Mouse (Mus musculus): ENCODE measurements around the gene Adam30.
A peak's percentile ranks its signal among the peaks of the same experiment; 100 is the strongest.
"Not testable (repeated sequence)": the region's sequence is repeated elsewhere in the genome, so short reads cannot be mapped to it uniquely, and the experiment has no call there.

The Adam30 gene

GRCm38 (mm10) chr3:98160330-98160729 is at the start of gene Adam30:
TSS of gene Adam30 (plus strand) at chr3:98160630.
- DNase-seq = no peak

GRCm38 (mm10) chr3:98118252-98118651 is 42.2 kb upstream of the Adam30 start:
- no peak for DNase-seq

DNA sequence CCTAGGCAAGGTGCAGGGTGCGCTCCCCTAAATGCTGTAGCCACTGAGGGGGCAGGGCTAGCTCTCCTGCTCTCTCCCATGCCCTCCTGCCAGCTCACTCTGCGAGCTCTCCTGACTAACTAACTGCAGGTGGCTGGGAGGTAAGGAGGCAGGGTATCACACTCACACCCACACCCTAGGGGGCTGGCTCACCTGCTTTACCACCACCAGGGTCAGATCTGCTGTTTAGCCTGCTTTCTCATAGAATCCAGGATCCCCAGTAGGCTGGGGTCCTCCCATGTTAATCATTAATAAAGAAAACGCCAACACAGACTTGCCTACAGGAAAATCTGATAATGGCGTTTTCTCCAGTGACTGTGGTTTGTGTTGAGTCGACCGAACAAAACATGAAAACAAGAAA is 41.1 kb upstream of the Adam30 start:
- no peak for DNase-seq

DNA sequence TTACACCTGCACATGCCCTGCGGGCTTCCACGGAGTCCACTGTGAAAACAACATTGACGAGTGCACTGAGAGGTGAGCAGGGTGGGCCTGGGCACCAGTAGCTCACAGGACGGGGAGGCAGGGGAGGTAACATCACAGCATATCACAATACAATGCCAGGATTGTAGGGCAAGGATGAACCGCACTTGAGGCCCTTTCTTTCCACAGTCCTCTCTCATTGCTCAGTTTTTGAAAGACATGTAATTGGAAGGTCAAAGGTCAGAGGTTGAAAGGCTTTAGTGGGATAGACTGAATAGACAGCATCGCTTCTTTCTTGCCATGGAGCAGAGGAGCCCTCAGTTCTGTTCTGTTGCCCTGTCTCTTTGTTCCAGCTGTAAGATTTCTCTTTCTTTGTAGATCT is 39.5 kb upstream of the Adam30 start:
- DNase-seq = no peak

DNA sequence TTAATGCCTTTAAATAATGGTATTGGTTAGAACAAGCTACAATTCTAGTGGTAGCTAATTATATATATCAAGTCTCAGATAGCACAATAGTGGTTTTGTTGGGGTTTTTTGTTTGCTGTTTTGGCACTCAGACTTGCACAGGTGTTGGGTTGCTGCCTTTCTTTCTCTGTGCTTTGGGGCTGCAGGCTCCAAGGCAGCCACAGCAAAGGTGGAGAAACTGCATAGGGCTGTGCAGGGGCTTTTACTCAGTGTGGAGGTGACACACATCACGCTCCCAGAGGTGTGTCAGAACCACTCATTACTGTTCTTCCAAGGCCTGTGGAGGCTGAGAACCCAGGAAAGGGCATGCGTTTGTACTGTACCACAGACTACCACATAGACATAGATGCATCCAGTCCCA is 32.7 kb upstream of the Adam30 start:
- no peak for DNase-seq

- DNase-seq = no peak
These were observed 31.7 kb upstream of the Adam30 start for GRCm38 (mm10) chr3:98128716-98129115.

DNA sequence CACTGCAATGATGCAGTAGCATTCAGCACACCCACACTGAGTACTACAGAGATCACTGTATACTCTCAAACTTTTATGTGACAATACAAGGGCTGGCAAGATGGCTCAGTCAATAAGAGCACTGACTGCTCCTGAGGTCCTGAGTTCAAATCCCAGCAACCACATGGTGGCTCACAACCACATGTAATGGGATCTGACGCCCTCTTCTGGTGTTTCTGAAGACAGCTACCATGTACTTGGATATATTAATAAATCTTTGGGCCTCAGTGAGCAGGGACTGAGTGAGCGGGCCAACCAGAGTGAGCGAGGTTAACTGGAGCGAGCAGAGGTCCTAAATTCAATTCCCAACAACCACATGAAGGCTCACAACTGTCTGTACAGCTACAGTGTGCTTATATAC is 28.3 kb upstream of the Adam30 start:
- DNase-seq = not testable (repeated sequence)

DNA sequence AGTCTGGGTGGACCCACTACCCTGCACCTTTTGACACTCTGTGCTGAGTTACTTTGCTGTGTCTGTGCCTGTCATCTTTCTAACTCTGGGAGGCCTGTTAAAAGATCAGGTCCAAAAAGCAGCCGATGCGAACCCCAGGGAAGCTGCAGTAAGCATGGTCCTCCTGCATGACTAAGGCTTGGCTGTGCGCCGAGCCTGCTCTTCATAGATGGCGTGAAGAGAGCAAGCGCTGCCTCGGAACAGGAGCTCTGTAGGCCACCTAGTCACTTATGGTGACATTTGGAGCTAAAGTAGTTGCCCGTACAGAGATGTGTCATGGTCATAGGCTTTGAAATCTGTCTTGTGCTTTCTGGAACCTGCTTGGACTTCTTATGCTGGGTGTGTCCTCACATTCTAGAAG is 27.8 kb upstream of the Adam30 start:
- DNase-seq = no peak

DNA sequence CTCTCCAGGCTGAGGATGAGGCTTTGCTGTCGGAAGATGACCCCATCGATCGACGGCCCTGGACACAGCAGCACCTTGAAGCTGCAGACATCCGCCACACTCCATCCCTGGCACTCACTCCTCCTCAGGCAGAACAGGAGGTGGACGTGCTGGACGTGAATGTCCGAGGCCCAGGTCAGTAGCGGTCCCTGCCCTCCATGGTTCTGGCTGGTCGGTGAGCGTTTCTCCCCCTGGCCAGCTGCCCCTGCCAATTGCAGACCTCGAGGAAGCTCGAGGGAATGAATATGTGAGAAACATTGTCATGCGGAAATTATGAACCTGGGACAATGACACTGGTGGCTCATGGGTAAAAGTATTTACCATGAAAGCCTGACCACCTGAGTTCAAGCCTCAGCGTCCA is 19.0 kb upstream of the Adam30 start:
- no peak for DNase-seq

- DNase-seq = no peak
These were observed 17.6 kb upstream of the Adam30 start for GRCm38 (mm10) chr3:98142862-98143261.

DNA sequence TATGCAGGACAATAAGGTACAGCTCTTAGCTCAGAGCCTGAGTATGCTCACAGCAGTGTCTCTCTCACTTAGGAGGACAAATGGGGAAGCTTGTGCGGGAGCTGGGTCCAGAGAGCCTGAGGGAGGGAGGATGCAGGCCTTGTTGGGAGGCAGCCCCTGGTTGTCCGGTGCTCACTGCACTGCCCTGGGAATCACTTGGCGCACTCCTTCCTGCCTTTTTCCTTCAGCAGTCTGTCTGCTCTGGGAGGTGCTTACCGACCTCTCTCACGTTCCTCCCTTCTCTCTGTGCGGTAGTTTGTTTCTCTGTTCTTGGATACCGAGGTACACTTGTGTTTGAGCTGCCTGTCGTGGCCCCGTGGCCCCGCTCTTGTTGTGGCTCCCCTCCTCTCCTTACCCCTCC is 15.2 kb upstream of the Adam30 start:
- DNase-seq = no peak

DNA sequence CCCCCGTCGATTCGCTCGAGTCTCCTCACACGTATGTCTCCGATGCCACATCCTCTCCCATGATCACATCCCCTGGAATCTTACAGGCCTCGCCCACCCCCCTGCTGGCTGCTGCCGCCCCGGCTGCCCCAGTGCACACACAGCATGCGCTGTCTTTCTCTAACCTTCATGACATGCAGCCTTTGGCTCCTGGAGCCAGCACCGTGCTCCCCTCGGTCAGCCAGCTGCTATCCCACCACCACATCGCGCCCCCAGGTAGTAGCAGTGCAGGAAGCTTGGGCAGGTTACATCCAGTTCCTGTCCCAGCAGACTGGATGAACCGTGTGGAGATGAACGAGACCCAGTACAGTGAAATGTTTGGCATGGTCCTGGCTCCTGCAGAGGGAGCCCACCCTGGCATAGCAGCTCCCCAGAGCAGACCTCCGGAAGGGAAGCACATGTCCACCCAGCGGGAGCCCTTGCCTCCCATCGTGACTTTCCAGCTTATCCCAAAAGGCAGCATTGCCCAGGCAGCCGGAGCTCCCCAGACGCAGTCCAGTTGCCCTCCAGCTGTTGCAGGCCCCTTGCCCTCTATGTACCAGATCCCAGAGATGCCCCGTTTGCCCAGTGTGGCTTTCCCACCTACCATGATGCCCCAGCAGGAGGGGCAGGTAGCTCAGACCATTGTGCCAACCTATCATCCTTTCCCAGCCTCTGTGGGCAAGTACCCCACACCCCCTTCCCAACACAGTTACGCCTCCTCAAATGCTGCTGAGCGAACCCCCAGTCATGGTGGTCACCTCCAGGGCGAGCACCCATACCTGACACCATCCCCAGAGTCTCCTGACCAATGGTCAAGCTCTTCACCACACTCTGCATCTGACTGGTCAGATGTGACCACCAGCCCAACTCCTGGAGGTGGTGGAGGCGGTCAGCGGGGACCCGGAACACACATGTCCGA is 13.7 kb upstream of the Adam30 start:
- DNase-seq = no peak

- no peak for DNase-seq
These were observed 12.7 kb upstream of the Adam30 start for GRCm38 (mm10) chr3:98147706-98148105.

GRCm38 (mm10) chr3:98149881-98150280 is 10.5 kb upstream of the Adam30 start:
- no peak for DNase-seq

GRCm38 (mm10) chr3:98151016-98151415 is 9.4 kb upstream of the Adam30 start:
- DNase-seq = no peak

- no peak for DNase-seq
These were observed 7.0 kb upstream of the Adam30 start for GRCm38 (mm10) chr3:98153460-98153859.

- no peak for DNase-seq
These were observed 4.3 kb upstream of the Adam30 start for GRCm38 (mm10) chr3:98156158-98156557.

- DNase-seq = no peak
These were observed 3.4 kb upstream of the Adam30 start for GRCm38 (mm10) chr3:98157073-98157472.

DNA sequence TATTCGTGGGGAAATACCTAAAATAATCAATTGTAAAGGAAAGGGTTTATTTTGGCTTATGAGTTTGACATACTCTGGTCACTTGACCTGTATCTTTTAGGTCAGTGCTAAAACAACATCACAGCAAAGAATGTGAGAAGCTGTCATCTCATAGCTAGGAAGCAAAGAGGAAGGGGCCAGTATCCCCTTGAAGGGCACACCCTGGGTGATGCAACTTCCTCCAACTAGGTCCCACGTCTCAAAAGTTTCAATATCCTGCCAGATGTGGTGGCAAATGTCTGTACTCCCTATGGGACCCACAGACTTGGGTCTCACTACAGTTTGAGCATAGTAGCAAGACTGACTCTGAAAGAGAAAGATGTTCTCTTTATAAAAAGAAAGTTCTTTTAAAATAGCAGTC is 2.8 kb upstream of the Adam30 start:
- no peak for DNase-seq

DNA sequence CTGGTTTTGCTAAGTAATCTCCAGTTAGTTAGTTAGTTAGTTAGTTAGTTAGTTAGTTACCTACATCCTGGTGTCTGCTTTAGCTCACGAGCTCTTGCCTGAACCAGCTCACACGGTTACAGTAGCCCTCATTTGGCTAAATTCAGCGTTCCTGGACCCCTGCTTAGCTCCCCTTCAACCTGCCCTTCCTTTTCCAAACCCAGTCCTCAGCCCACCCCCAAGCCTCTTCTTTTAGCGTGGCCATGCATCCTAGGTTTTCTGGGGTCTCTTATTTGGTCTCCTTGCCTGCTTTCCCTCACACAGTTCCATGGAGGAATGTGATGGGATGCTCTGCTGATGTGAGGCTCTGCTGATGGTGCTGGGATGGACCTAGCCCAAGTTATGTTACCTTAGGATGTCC is 1.8 kb upstream of the Adam30 start:
- no peak for DNase-seq

- DNase-seq = no peak
These were observed 1.1 kb upstream of the Adam30 start for GRCm38 (mm10) chr3:98159289-98159688.

DNA sequence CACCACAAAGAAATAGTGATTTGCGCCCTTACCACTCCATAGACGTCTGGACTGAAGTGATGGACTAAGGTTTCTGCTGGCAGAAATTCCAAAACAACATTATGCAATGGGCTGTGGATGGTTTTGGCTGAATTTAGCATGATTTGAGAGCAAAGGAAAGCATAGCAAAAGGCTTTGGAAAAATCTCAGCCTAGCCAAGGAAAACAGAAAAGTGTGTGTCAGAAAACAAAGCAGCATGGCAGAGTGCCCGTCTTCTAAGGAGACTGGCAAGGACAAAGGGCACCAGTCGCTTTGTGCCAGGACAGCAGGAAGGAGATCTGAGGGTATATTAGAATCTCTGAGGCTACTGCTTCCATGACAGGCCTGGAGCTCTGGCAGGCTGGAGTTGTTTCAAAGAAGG is 17.9 kb downstream of the Adam30 start:
- peak; percentile 53 for DNase-seq

GRCm38 (mm10) chr3:98180805-98181204 is 20.4 kb downstream of the Adam30 start:
- peak; percentile 59 for DNase-seq

- DNase-seq = no peak
These were observed 24.8 kb downstream of the Adam30 start for GRCm38 (mm10) chr3:98185163-98185714.

- no peak for DNase-seq
These were observed 27.3 kb downstream of the Adam30 start for GRCm38 (mm10) chr3:98187777-98188176.
